Mouse (Mus musculus): Measurements from ENCODE around the gene Srp54c.
"Not testable (repeated sequence)": the region's sequence is repeated elsewhere in the genome, so short reads cannot be mapped to it uniquely, and the experiment has no call there.

DNA sequence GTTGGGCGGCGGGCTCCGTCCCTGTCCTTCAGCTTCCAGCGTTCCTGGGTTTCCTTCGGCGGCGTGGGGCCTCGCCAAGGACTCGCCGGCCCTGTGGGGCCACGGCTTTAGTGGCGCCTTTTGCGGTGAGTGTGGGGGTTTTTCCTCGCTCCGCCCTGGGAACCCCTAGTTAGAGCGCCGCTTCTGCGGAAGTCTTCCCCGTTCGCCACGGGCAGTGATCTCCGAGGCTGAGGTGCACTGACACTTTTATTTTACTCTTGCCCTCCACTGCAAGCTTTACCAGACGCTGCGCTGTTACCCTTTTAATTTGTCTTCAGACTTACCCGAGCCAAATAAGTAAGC is 523 bp downstream of the Srp54c start:
- TF ChIP-seq POLR2A (IDR thresholded peaks at IDR 0.05; ENCODE audit: insufficient read length, low read depth); TCF12 (IDR thresholded peaks at IDR 0.05; ENCODE audit: insufficient read depth, poor library complexity, severe bottlenecking); MYOD1 (IDR thresholded peaks at IDR 0.05; ENCODE audit: control insufficient read depth in 1 of 3, insufficient read length in 2 of 3, low read depth in 2 of 3); USF1 (IDR thresholded peaks at IDR 0.05; ENCODE audit: low read depth); TCF3 (IDR thresholded peaks at IDR 0.05; ENCODE audit: insufficient read length, low read depth); POLR2AphosphoS2 (IDR thresholded peaks at IDR 0.05; ENCODE audit: insufficient read length, low read depth); REST (IDR thresholded peaks at IDR 0.05; ENCODE audit: insufficient read depth, insufficient read length); SRF (IDR thresholded peaks at IDR 0.05; ENCODE audit: control insufficient read depth, insufficient read length, low read depth); CEBPB (IDR thresholded peaks at IDR 0.05; ENCODE audit: insufficient read depth, poor library complexity, severe bottlenecking); MYOG (IDR thresholded peaks at IDR 0.05; ENCODE audit: control insufficient read depth in 1 of 3, insufficient read depth in 1 of 3, insufficient read length in 2 of 3, low read depth in 2 of 3): not testable (repeated sequence)

Measured in myocyte (in vitro differentiated cells).